Mouse (Mus musculus): Measurements from ENCODE around the gene Upk1a. TPM values are rescaled to one million over a fixed set of nuclear protein-coding genes. Genes with fewer than 3 reads are reported as not detected.

Upk1a gene
- polyA plus RNA-seq, 1 experiment, result 0.59 TPM

DNA sequence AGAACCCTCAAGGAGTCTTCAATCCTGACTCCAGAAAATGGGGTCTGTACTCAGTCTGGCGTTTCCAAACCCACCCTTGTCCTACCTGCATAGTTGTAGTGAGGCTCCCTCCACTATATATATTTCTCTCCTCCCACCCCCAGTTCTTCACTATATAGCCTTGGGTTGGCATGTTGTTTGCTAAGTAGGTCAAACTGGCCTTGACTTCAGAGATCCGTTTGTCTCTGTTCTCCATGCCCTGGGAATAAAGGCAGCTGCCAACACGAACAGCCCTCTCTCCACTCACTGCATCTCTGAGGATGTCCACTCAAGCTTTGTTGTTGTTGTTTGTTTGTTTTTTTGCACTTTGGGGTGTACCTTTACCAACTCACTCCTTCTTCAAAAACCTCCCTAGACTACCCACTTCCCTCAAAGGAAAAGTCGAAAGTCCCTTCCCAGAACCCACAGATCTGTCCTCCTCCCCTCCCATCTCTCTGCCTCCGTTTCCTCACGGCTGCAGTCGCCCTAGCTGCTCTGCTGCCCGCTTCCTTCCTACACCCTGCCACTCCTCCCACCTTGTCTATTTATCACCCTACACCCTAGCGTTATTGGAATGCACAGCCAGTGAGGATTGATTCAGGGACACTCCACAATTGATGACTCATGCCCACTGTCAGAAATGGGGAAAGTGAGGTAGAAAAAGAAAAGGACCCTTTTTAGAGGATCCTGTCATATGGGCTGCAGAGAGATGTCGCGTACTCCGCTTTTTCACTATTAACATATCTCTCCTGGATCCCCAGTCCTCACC is 53.8 kb downstream of the Upk1a start:
- peak overlapping the region; percentile 77 for H3K4me2 ChIP-seq (ENCODE audit: low read depth)
- H3K79me2 ChIP-seq (ENCODE audit: control insufficient read depth, insufficient read depth), result peaks cover 21% of the 10 kb centered on the region
- peak overlapping the region; percentile 74 for H3ac ChIP-seq (ENCODE audit: control insufficient read depth, insufficient read length)
- TF ChIP-seq POLR2A (IDR thresholded peaks at IDR 0.05; ENCODE audit: insufficient read length, low read depth) (peak; percentile 24), POLR2AphosphoS2 (IDR thresholded peaks at IDR 0.05; ENCODE audit: insufficient read length, low read depth) (no peak)
- H3K36me3 ChIP-seq (ENCODE audit: control insufficient read depth, insufficient read depth), result peaks cover 8% of the 10 kb centered on the region
- H3K27me3 ChIP-seq (ENCODE audit: control insufficient read depth, insufficient read depth, insufficient read length), result no peaks in the 10 kb centered on the region
- peak overlapping the region; percentile 72 for H3K4me3 ChIP-seq

GRCm38 (mm10) chr7:30557901-30558514 is 54.6 kb downstream of the Upk1a start:
- Histone ChIP-seq H3K4me3 (peak overlapping the region; percentile 72), H3K4me2 (ENCODE audit: low read depth) (peak overlapping the region; percentile 77)
- no peak for TF ChIP-seq REST (IDR thresholded peaks at IDR 0.05; ENCODE audit: insufficient read depth, insufficient read length)
- TF ChIP-seq USF1 (IDR thresholded peaks at IDR 0.05; ENCODE audit: low read depth), result no peak
- TF ChIP-seq TCF3 (IDR thresholded peaks at IDR 0.05; ENCODE audit: insufficient read length, low read depth), result no peak
- TF ChIP-seq SRF (IDR thresholded peaks at IDR 0.05; ENCODE audit: control insufficient read depth, insufficient read length, low read depth), result no peak
- TF ChIP-seq CEBPB (IDR thresholded peaks at IDR 0.05; ENCODE audit: insufficient read depth, poor library complexity, severe bottlenecking), result no peak
- peak in 2 of 3 experiments; percentile 27 to 67 for TF ChIP-seq MYOG (IDR thresholded peaks at IDR 0.05; ENCODE audit: control insufficient read depth in 1 of 3, insufficient read depth in 1 of 3, insufficient read length in 2 of 3, low read depth in 2 of 3)
- TF ChIP-seq POLR2AphosphoS2 (IDR thresholded peaks at IDR 0.05; ENCODE audit: insufficient read length, low read depth), result no peak
- no peak for TF ChIP-seq MAX (IDR thresholded peaks at IDR 0.05; ENCODE audit: low read depth)
- TF ChIP-seq E2F4 (IDR thresholded peaks at IDR 0.05; ENCODE audit: insufficient read depth), result no peak
- peak in 2 of 3 experiments; percentile 32 to 76 for TF ChIP-seq MYOD1 (IDR thresholded peaks at IDR 0.05; ENCODE audit: control insufficient read depth in 1 of 3, insufficient read length in 2 of 3, low read depth in 2 of 3)
- TF ChIP-seq TCF12 (IDR thresholded peaks at IDR 0.05; ENCODE audit: insufficient read depth, poor library complexity, severe bottlenecking), result no peak
- TF ChIP-seq POLR2A (IDR thresholded peaks at IDR 0.05; ENCODE audit: insufficient read length, low read depth), result peak; percentile 14

GRCm38 (mm10) chr7:30556894-30557536 is 55.6 kb downstream of the Upk1a start:
- no peak overlapping the region for H3ac ChIP-seq (ENCODE audit: control insufficient read depth, insufficient read length)
- H3K27me3 ChIP-seq (ENCODE audit: control insufficient read depth, insufficient read depth, insufficient read length), result no peaks in the 10 kb centered on the region
- H3K4me2 ChIP-seq (ENCODE audit: low read depth), result no peak overlapping the region
- peaks cover 13% of the 10 kb centered on the region for H3K79me2 ChIP-seq (ENCODE audit: control insufficient read depth, insufficient read depth)
- H3K36me3 ChIP-seq (ENCODE audit: control insufficient read depth, insufficient read depth), result peaks cover 8% of the 10 kb centered on the region
- H3K4me3 ChIP-seq, result no peak overlapping the region
- TF ChIP-seq POLR2AphosphoS2 (IDR thresholded peaks at IDR 0.05; ENCODE audit: insufficient read length, low read depth), result peak; percentile 7
- TF ChIP-seq MYOG (IDR thresholded peaks at IDR 0.05; ENCODE audit: control insufficient read depth in 1 of 3, insufficient read depth in 1 of 3, insufficient read length in 2 of 3, low read depth in 2 of 3), result no peak
- TF ChIP-seq TCF12 (IDR thresholded peaks at IDR 0.05; ENCODE audit: insufficient read depth, poor library complexity, severe bottlenecking), result no peak

More at GRCm38 (mm10) chr7:30557901-30558514, 54.6 kb downstream of the Upk1a start:
- Histone ChIP-seq H3ac (ENCODE audit: control insufficient read depth, insufficient read length) (peak overlapping the region; percentile 74), H3K27me3 (ENCODE audit: control insufficient read depth, insufficient read depth, insufficient read length) (no peaks in the 10 kb centered on the region), H3K79me2 (ENCODE audit: control insufficient read depth, insufficient read depth) (peaks cover 21% of the 10 kb centered on the region), H3K36me3 (ENCODE audit: control insufficient read depth, insufficient read depth) (peaks cover 8% of the 10 kb centered on the region)

DNA sequence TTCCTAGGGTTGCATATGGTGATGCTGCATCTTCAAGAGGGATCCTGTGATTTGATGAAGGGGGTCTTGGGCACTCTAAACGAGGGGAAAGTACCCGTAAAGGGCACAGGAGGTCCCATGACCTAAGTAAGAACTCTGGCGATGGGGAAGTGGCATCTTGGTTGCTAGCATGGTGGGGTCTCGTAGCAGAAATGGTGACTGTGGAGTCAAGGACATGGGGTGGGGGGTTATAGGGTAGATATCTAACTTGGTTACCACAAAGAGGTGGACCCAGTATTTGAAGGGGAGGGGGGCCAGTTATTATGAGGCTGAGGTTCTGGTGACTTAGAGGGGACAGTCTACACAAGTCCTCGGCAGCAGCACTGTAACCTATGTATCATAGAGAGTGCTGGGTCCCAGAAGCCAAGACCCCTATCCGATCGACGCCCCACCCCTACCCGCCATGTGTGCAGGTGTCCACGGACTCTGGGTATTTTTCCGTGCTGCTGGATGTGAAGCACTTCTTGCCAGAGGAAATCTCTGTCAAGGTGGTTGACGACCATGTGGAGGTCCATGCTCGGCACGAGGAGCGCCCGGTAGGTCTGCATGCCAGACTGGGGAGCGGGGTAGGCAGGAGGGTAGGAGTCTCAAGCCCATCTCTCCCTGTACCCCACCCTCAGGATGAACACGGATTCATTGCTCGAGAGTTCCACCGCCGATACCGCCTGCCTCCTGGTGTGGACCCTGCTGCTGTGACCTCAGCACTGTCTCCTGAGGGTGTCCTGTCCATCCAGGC is 58.6 kb downstream of the Upk1a start:
- Histone ChIP-seq H3K27me3 (ENCODE audit: control insufficient read depth, insufficient read depth, insufficient read length) (no peaks in the 10 kb centered on the region), H3K36me3 (ENCODE audit: control insufficient read depth, insufficient read depth) (peaks cover 8% of the 10 kb centered on the region), H3K79me2 (ENCODE audit: control insufficient read depth, insufficient read depth) (peaks cover 5% of the 10 kb centered on the region), H3K4me3 (peak overlapping the region; percentile 68), H3K4me2 (ENCODE audit: low read depth) (peak overlapping the region; percentile 75), H3ac (ENCODE audit: control insufficient read depth, insufficient read length) (peak overlapping the region; percentile 8)
- TF ChIP-seq TCF12 (IDR thresholded peaks at IDR 0.05; ENCODE audit: insufficient read depth, poor library complexity, severe bottlenecking) (no peak), POLR2AphosphoS2 (IDR thresholded peaks at IDR 0.05; ENCODE audit: insufficient read length, low read depth) (peak; percentile 57)

Other genes with a start within 250 kb of the Upk1a start
- not detected for gene Tyrobp, start 199.1 kb downstream of the Upk1a start, polyA plus RNA-seq (2012; fragmentation: generic; extraction: Trizol)
- not detected for gene Hcst, start 193.0 kb downstream of the Upk1a start, polyA plus RNA-seq (2012; fragmentation: generic; extraction: Trizol)
- 0.07 TPM for gene Nfkbid, start 191.1 kb downstream of the Upk1a start, polyA plus RNA-seq (2012; fragmentation: generic; extraction: Trizol)
- gene Aplp1, start 167.3 kb downstream of the Upk1a start, polyA plus RNA-seq (2012; fragmentation: generic; extraction: Trizol), result 0.26 TPM
- not detected for gene Kirrel2, start 155.2 kb downstream of the Upk1a start, polyA plus RNA-seq (2012; fragmentation: generic; extraction: Trizol)
- 0.43 TPM for gene Nphs1, start 154.5 kb downstream of the Upk1a start, polyA plus RNA-seq (2012; fragmentation: generic; extraction: Trizol)
- gene Prodh2, start 119.2 kb downstream of the Upk1a start, polyA plus RNA-seq (2012; fragmentation: generic; extraction: Trizol), result not detected
- gene Arhgap33, start 77.8 kb downstream of the Upk1a start, polyA plus RNA-seq (2012; fragmentation: generic; extraction: Trizol), result 8.7 TPM
- gene Hspb6, start 60.7 kb downstream of the Upk1a start, polyA plus RNA-seq (2012; fragmentation: generic; extraction: Trizol), result 27.8 TPM
- 3.8 TPM for gene Proser3, start 60.5 kb downstream of the Upk1a start, polyA plus RNA-seq (2012; fragmentation: generic; extraction: Trizol)
- 55.3 TPM for gene Lin37, start 53.0 kb downstream of the Upk1a start, polyA plus RNA-seq (2012; fragmentation: generic; extraction: Trizol)
- gene U2af1l4, start 49.5 kb downstream of the Upk1a start, polyA plus RNA-seq (2012; fragmentation: generic; extraction: Trizol), result 72.3 TPM
- gene Gm49396, start 49.5 kb downstream of the Upk1a start, polyA plus RNA-seq (2012; fragmentation: generic; extraction: Trizol), result 1.0 TPM
- gene Psenen, start 49.2 kb downstream of the Upk1a start, polyA plus RNA-seq (2012; fragmentation: generic; extraction: Trizol), result 169 TPM
- gene Igflr1, start 47.4 kb downstream of the Upk1a start, polyA plus RNA-seq (2012; fragmentation: generic; extraction: Trizol), result 0.66 TPM
- gene Kmt2b, start 24.1 kb downstream of the Upk1a start, polyA plus RNA-seq (2012; fragmentation: generic; extraction: Trizol), result 12.9 TPM
- 0.11 TPM for gene Zbtb32, start 13.9 kb downstream of the Upk1a start, polyA plus RNA-seq (2012; fragmentation: generic; extraction: Trizol)
- 1,108 TPM for gene Cox6b1, start 13.3 kb upstream of the Upk1a start, polyA plus RNA-seq (2012; fragmentation: generic; extraction: Trizol)
- not detected for gene Etv2, start 23.0 kb upstream of the Upk1a start, polyA plus RNA-seq (2012; fragmentation: generic; extraction: Trizol)
- 124 TPM for gene Rbm42, start 37.5 kb upstream of the Upk1a start, polyA plus RNA-seq (2012; fragmentation: generic; extraction: Trizol)
- gene Haus5, start 52.1 kb upstream of the Upk1a start, polyA plus RNA-seq (2012; fragmentation: generic; extraction: Trizol), result 8.4 TPM
- gene Pmis2, start 58.8 kb upstream of the Upk1a start, polyA plus RNA-seq (2012; fragmentation: generic; extraction: Trizol), result not detected
- not detected for gene 2200002J24Rik, start 86.1 kb upstream of the Upk1a start, polyA plus RNA-seq (2012; fragmentation: generic; extraction: Trizol)
- not detected for gene Atp4a, start 99.4 kb upstream of the Upk1a start, polyA plus RNA-seq (2012; fragmentation: generic; extraction: Trizol)
- 241 TPM for gene Tmem147, start 116.7 kb upstream of the Upk1a start, polyA plus RNA-seq (2012; fragmentation: generic; extraction: Trizol)
- gene Gapdhs, start 130.8 kb upstream of the Upk1a start, polyA plus RNA-seq (2012; fragmentation: generic; extraction: Trizol), result 0.05 TPM
- 0.79 TPM for gene Sbsn, start 138.6 kb upstream of the Upk1a start, polyA plus RNA-seq (2012; fragmentation: generic; extraction: Trizol)
- not detected for gene Dmkn, start 150.9 kb upstream of the Upk1a start, polyA plus RNA-seq (2012; fragmentation: generic; extraction: Trizol)
- not detected for gene Krtdap, start 175.0 kb upstream of the Upk1a start, polyA plus RNA-seq (2012; fragmentation: generic; extraction: Trizol)
- gene Ffar2, start 210.9 kb upstream of the Upk1a start, polyA plus RNA-seq (2012; fragmentation: generic; extraction: Trizol), result not detected
- gene Ffar3, start 243.3 kb upstream of the Upk1a start, polyA plus RNA-seq (2012; fragmentation: generic; extraction: Trizol), result not detected
- gene Ffar1, start 248.7 kb upstream of the Upk1a start, polyA plus RNA-seq (2012; fragmentation: generic; extraction: Trizol), result not detected

Data from myocyte (in vitro differentiated cells).